Mouse (Mus musculus) kidney, postnatal 10 days (tissue): ENCODE results near the gene Iqcc.

Experiments
- DNase-seq: peaks from one replicate; pipeline ENCODE4 v3.0.0; 2021; ENCODE audit warnings: mixed read lengths

Gene Iqcc

GRCm38 (mm10) chr4:129618786-129619691 is at the start of gene Iqcc:
Gene Iqcc (minus strand): TSS chr4:129619099.
- peak; percentile 98 for DNase-seq

GRCm38 (mm10) chr4:129662255-129662813 is 43.4 kb upstream of the Iqcc start:
- no peak for DNase-seq

- no peak for DNase-seq
These were observed 42.7 kb upstream of the Iqcc start for GRCm38 (mm10) chr4:129661584-129661983.

- DNase-seq, result no peak
These were observed 35.9 kb upstream of the Iqcc start for GRCm38 (mm10) chr4:129654770-129655169.

GRCm38 (mm10) chr4:129650359-129650758 is 31.5 kb upstream of the Iqcc start:
- no peak for DNase-seq

- DNase-seq, result no peak
These were observed 29.8 kb upstream of the Iqcc start for GRCm38 (mm10) chr4:129648656-129649055.

GRCm38 (mm10) chr4:129645204-129645603 is 26.3 kb upstream of the Iqcc start:
- no peak for DNase-seq

- DNase-seq, result no peak
These were observed 22.9 kb upstream of the Iqcc start for GRCm38 (mm10) chr4:129641756-129642155.

- DNase-seq, result peak; percentile 98
These were observed 22.0 kb upstream of the Iqcc start, which contains the start of gene Txlna for GRCm38 (mm10) chr4:129640638-129641467. Gene Txlna (minus strand): TSS chr4:129641065.

GRCm38 (mm10) chr4:129640101-129640637 is 21.3 kb upstream of the Iqcc start:
- DNase-seq, result peak; percentile 61

- DNase-seq, result no peak
These were observed 20.3 kb upstream of the Iqcc start for GRCm38 (mm10) chr4:129639221-129639620.

GRCm38 (mm10) chr4:129633852-129634251 is 15.0 kb upstream of the Iqcc start:
- DNase-seq, result no peak

- no peak for DNase-seq
These were observed 13.0 kb upstream of the Iqcc start for GRCm38 (mm10) chr4:129631867-129632266.

GRCm38 (mm10) chr4:129630944-129631343 is 12.0 kb upstream of the Iqcc start:
- DNase-seq, result peak; percentile 73

- no peak for DNase-seq
These were observed 7.1 kb upstream of the Iqcc start for GRCm38 (mm10) chr4:129626035-129626434.

- no peak for DNase-seq
These were observed 6.6 kb upstream of the Iqcc start for GRCm38 (mm10) chr4:129625496-129625895.

- peak; percentile 70 for DNase-seq
These were observed 6.1 kb upstream of the Iqcc start for GRCm38 (mm10) chr4:129625029-129625370.

- peak; percentile 88 for DNase-seq
These were observed 5.6 kb upstream of the Iqcc start for GRCm38 (mm10) chr4:129624281-129625028.

- DNase-seq, result peak; percentile 67
These were observed 4.8 kb upstream of the Iqcc start, which contains the start of gene Ccdc28b for GRCm38 (mm10) chr4:129623681-129624091. Gene Ccdc28b (minus strand): TSS chr4:129623947.

GRCm38 (mm10) chr4:129622803-129623535 is 4.1 kb upstream of the Iqcc start:
- no peak for DNase-seq

- DNase-seq, result no peak
These were observed 3.4 kb upstream of the Iqcc start for GRCm38 (mm10) chr4:129622120-129622802.
